Mouse (Mus musculus) granulocyte monocyte progenitor cell, adult 5-6 weeks (primary cell): ENCODE results near the gene Kdm4a. TPM values are rescaled to one million over a fixed set of nuclear protein-coding genes. Genes with fewer than 3 reads are reported as not detected.

Source experiments
- total RNA-seq, 2 experiments: library from RNA; stranded (forward) in 1 of 2; stranded (reverse) in 1 of 2; fragments of 200-712, 200-1000 nt in 1 of 2; fragments of >200 nt in 1 of 2; fragmentation: Nextera tagmentation in 1 of 2; gene quantifications; 2 replicates each; pipeline ENCODE4 v1.2.3; 2014 to 2017

The Kdm4a gene
- total RNA-seq, 2 experiments from 2014 or later, result 17.2 to 23.1 TPM

Other genes with a start within 250 kb of the Kdm4a start
- gene St3gal3, start 45.1 kb downstream of the Kdm4a start, total RNA-seq (2014; fragmentation: Nextera tagmentation), result 12.9 and 14.5 TPM in 2 replicates
- 4.7 and 8.2 TPM in 2 replicates for gene St3gal3, start 45.1 kb downstream of the Kdm4a start, total RNA-seq (2017)
- gene Ptprf, start 111.4 kb upstream of the Kdm4a start, total RNA-seq (2014; fragmentation: Nextera tagmentation), result 0.17 TPM in 1 of 2 replicates, not detected in the other
- 0.04 TPM in 1 of 2 replicates, not detected in the other for gene Ptprf, start 111.4 kb upstream of the Kdm4a start, total RNA-seq (2017)
- 20.6 and 25.0 TPM in 2 replicates for gene Szt2, start 229.2 kb upstream of the Kdm4a start, total RNA-seq (2014; fragmentation: Nextera tagmentation)
- gene Szt2, start 229.2 kb upstream of the Kdm4a start, total RNA-seq (2017), result 3.7 and 4.0 TPM in 2 replicates
- gene Med8, start 229.3 kb upstream of the Kdm4a start, total RNA-seq (2014; fragmentation: Nextera tagmentation), result 75.7 and 79.4 TPM in 2 replicates
- gene Med8, start 229.3 kb upstream of the Kdm4a start, total RNA-seq (2017), result 94.8 and 103 TPM in 2 replicates
- gene Elovl1, start 248.1 kb upstream of the Kdm4a start, total RNA-seq (2014; fragmentation: Nextera tagmentation), result 116 and 119 TPM in 2 replicates
- gene Elovl1, start 248.1 kb upstream of the Kdm4a start, total RNA-seq (2017), result 53.6 and 63.3 TPM in 2 replicates